Mouse (Mus musculus) liver, embryonic 14.5 days (tissue): Measurements from ENCODE around the gene Sf3b6. TPM values are rescaled to one million over a fixed set of nuclear protein-coding genes. Genes with fewer than 3 reads are reported as not detected.

Experiments
- ATAC-seq: fragments of 200-750 bp; cut with Nextera tagmentation; 2 replicates; pipeline ENCODE4 v1.8.0; 2017; ENCODE audit warnings: moderate number of reproducible peaks, mild to moderate bottlenecking, moderate library complexity; ENCODE audit not compliant: insufficient read depth
- DNase-seq, 3 experiments: peaks; one replicate each; pipeline ENCODE4 v3.0.0-alpha.2; 2012 to 2013; ENCODE audit warnings: low read depth in 3 of 3, low spot score in 3 of 3
- H3K27ac ChIP-seq: fragments of 300-500 bp; sonication (generic); 2 replicates; pipeline ENCODE4 v1.5.1; 2014; ENCODE audit warnings: moderate library complexity, mild to moderate bottlenecking, control low read depth, inconsistent platforms
- H3K27me3 ChIP-seq: fragments of 300-500 bp; sonication (generic); 2 replicates; pipeline ENCODE4 v1.6.1; 2014; ENCODE audit warnings: mild to moderate bottlenecking, low read length, moderate library complexity; ENCODE audit not compliant: control insufficient read depth, insufficient read depth
- H3K36me3 ChIP-seq: fragments of 300-500 bp; sonication (generic); replicated peaks from 2 replicates; pipeline ENCODE4 v1.6.1; 2014; ENCODE audit warnings: low read depth; ENCODE audit not compliant: control insufficient read depth, insufficient read depth
- H3K4me1 ChIP-seq, 2 experiments: fragments of 200-500 bp in 1 of 2; fragments of 300-500 bp in 1 of 2; sonication (generic) in 1 of 2; replicated peaks; 2 replicates each; pipeline ENCODE4 v1.6.1; 2012 to 2014; ENCODE audit warnings: antibody characterized with exemption in 1 of 2, inconsistent platforms in 1 of 2, low read length in 1 of 2; ENCODE audit not compliant: control insufficient read depth in 2 of 2, insufficient read depth in 2 of 2
- H3K4me2 ChIP-seq: fragments of 300-500 bp; sonication (generic); 2 replicates; pipeline ENCODE4 v1.6.1; 2014; ENCODE audit warnings: low read depth, mild to moderate bottlenecking, control low read depth, moderate library complexity
- H3K4me3 ChIP-seq, 2 experiments: fragments of 200-500 bp in 1 of 2; fragments of 300-500 bp in 1 of 2; sonication (generic) in 1 of 2; 2 replicates each; pipeline ENCODE4 v1.5.1; 2012 to 2014; ENCODE audit warnings: low read depth in 2 of 2, low read length in 2 of 2, mild to moderate bottlenecking in 2 of 2, control low read depth in 1 of 2, inconsistent platforms in 1 of 2, moderate library complexity in 1 of 2; ENCODE audit not compliant: insufficient read depth in 1 of 2
- H3K9ac ChIP-seq: fragments of 300-500 bp; sonication (generic); replicated peaks from 2 replicates; pipeline ENCODE4 v1.6.1; 2014; ENCODE audit warnings: mild to moderate bottlenecking, control low read depth, moderate library complexity
- H3K9me3 ChIP-seq: fragments of 300-500 bp; sonication (generic); 2 replicates; pipeline ENCODE4 v1.6.1; 2016; ENCODE audit warnings: low read length, mixed read lengths; ENCODE audit not compliant: control insufficient read depth
- CTCF ChIP-seq: IDR thresholded peaks from 2 replicates; pipeline ENCODE4 v1.5.1; 2016; ENCODE audit warnings: antibody characterized with exemption, low read depth, control low read depth
- EP300 ChIP-seq: IDR thresholded peaks from 2 replicates; pipeline ENCODE4 v1.6.1; 2016; ENCODE audit warnings: antibody characterized with exemption, low read depth
- WGBS: fragments of 180-500 bp; shearing (Covaris S2); extraction: QIAGEN DNeasy Blood & Tissue Kit; methylation state at CpG from one replicate; pipeline ENCODE4 v1.1.7; 2014; ENCODE audit not compliant: insufficient replicate concordance; 5-methylcytosine and 5-hydroxymethylcytosine counted together
- polyA plus RNA-seq, 2 experiments: library from polyadenylated mRNA; depleted of rRNA in 1 of 2; stranded (reverse) in 1 of 2; unstranded in 1 of 2; fragments of >200 nt; fragmentation: Nextera tagmentation in 1 of 2; extraction: Ambion mirVana in 1 of 2; gene quantifications; 2 replicates each; pipeline versions ENCODE4 v1.2.1 to v1.2.3; 2012 to 2014

The Sf3b6 gene
- polyA plus RNA-seq, 2 experiments: 72.6 to 187 TPM

DNA sequence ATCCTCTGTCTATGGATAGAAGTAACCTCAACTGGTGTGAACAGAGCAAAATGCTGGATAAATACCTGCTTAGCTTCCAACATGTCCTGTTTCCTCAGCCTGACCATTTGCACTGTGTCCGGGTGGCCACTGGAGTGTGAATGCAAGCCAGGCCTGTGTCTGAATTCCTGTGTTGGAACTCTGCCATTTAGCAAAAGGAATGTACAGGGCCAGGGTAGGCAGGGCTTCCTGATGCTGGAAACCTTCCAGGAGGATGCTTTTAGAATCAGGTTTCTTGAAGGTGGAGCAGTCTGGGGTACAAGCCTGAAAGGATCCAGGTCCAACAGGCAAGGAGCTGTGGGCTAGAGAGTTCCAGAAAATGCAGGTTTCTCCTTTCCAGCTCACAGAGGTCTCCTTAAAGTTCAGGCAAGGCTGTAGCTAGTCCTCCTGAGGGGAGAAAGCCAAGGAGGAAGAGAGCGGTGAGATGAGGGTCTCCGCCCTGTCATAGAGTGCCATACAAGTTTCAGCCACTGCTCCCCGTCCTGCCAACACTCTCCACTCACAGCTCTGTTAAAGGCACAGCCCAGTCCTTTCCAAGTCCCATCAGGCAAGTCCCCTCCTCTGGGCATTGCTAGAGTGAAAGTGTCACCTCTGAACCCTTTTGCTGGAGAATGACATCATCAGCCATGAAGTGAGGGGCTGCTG is 46.5 kb downstream of the Sf3b6 start:
- H3K36me3 ChIP-seq: peaks cover 84% of the 10 kb centered on the region
- no peak overlapping the region for H3K27ac ChIP-seq
- H3K4me1 ChIP-seq: peaks cover 0 to under 1% of the 10 kb centered on the region in 2 experiments; a peak in 1 of 4 replicates
- no peak for TF ChIP-seq EP300
- no peak for TF ChIP-seq CTCF
- no peak overlapping the region for H3K9ac ChIP-seq
- WGBS: 87% methylated on average over 4 of the region's 4 CpGs
- DNase-seq (no peak), ATAC-seq (no peak)
- no peak overlapping the region for H3K4me2 ChIP-seq
- H3K9me3 ChIP-seq: no peaks in the 10 kb centered on the region
- H3K4me3 ChIP-seq: no peak overlapping the region
- no peaks in the 10 kb centered on the region for H3K27me3 ChIP-seq

DNA sequence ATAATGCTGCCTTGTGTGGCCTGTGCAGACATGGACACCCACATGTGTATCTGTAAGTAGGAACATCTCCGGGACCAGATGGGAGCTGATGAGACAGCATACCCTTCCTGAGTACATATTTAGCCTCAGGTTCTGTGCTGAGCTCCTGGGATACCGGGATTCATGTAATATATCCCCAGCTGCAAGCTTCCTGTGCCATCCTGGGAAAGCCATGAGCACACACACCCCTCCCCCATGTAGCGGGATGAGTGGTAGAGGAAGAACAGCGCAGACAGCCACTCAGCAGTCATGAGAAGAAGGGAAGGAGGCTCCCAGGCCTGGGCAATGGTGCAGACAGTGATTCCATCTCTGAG is 47.0 kb downstream of the Sf3b6 start:
- no peak overlapping the region for H3K4me3 ChIP-seq
- 80% methylated on average over 4 of the region's 4 CpGs for WGBS
- DNase-seq (no peak), ATAC-seq (no peak)
- H3K9me3 ChIP-seq: no peaks in the 10 kb centered on the region
- peaks cover 0 to 2% of the 10 kb centered on the region in 2 experiments; a peak in 1 of 4 replicates for H3K4me1 ChIP-seq
- H3K27me3 ChIP-seq: no peaks in the 10 kb centered on the region
- no peak overlapping the region for H3K4me2 ChIP-seq
- no peak overlapping the region for H3K27ac ChIP-seq
- TF ChIP-seq EP300 (no peak), CTCF (no peak)
- peaks cover 89% of the 10 kb centered on the region for H3K36me3 ChIP-seq
- no peak overlapping the region for H3K9ac ChIP-seq

DNA sequence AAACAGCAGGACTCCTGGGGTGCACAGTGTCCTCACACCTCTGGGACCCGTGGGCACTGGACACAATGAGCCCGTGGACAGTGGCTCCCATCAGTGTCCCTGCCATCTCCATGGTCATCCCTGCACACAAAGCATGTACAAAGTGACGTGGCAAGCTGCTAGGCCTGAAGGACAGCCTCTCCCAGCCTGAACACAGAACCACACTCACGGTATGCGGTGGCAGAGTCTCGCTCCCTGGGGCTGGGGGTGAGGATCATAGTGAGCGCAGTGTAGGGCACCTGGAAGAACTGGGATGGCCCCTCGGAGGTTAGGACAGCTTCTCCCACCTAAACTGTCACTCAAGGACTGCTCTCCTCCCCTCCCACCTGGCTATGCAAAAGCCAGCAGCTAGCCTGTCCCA is 51.6 kb downstream of the Sf3b6 start:
- 79% methylated on average over 8 of the region's 8 CpGs for WGBS
- TF ChIP-seq CTCF (no peak), EP300 (no peak)
- no peak overlapping the region for H3K4me3 ChIP-seq
- peaks cover 6 to 26% of the 10 kb centered on the region in 2 experiments for H3K4me1 ChIP-seq
- no peak for ATAC-seq
- no peaks in the 10 kb centered on the region for H3K9me3 ChIP-seq
- H3K27me3 ChIP-seq: no peaks in the 10 kb centered on the region
- no peak overlapping the region for H3K9ac ChIP-seq
- H3K4me2 ChIP-seq: no peak overlapping the region
- DNase-seq: no peak
- H3K36me3 ChIP-seq: peaks cover 70% of the 10 kb centered on the region
- H3K27ac ChIP-seq: no peak overlapping the region

DNA sequence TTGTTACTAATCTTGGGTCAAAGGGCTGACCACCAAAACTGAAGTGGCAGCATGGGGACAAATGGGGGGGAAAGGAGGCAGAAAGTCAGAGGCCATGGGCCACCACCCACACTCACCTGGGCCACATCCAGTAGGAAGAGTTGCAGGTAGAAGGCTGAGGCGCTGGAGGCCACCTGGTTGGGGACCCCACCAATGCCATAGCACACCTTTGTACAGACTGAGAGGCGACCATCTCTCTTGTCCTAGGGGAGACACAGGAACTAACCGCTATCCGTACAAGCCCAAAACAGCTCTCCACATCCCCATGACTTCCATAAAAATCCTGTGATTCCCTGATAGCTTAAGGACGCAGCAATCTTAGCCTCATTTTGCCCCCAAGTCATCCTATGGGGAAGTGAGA is 53.9 kb downstream of the Sf3b6 start:
- Histone ChIP-seq H3K4me3 (peak overlapping the region; percentile 4 to 92; a peak in 2 of 4 replicates), H3K27ac (peak overlapping the region; percentile 99; the same call in 1 of the 2 replicates), H3K9ac (peak overlapping the region; percentile 100), H3K27me3 (no peaks in the 10 kb centered on the region), H3K4me1 (peaks cover 23 to 43% of the 10 kb centered on the region in 2 experiments), H3K36me3 (peaks cover 47% of the 10 kb centered on the region), H3K9me3 (no peaks in the 10 kb centered on the region), H3K4me2 (peak overlapping the region; percentile 96)
- DNase-seq: no peak
- no peak for TF ChIP-seq EP300
- TF ChIP-seq CTCF: no peak
- WGBS: 87% methylated on average over 5 of the region's 5 CpGs
- no peak for ATAC-seq

DNA sequence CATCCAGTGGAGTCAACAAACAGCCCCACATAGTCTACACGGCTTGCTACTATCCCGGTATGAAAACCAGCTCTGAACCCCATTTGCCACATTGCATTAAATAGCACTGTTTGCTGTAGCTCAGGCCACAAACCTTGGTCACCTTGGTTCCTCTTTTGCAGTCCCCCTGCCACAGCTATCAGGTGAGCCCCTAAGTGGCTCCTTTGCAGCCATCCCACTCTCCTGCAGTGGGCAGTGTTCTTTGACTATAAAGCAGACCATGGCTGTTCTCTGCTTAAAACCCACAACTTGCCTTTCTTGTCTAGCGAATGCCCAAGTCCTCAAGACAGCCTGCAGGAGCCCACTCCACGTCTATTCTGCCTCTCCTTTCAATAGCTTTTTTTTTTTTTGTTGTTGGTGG is 54.9 kb downstream of the Sf3b6 start:
- DNase-seq (peak in 1 of 3 experiments; percentile 36), ATAC-seq (no peak)
- peak overlapping the region; percentile 82 to 92 for H3K4me3 ChIP-seq
- peak overlapping the region; percentile 96 for H3K4me2 ChIP-seq
- no peaks in the 10 kb centered on the region for H3K27me3 ChIP-seq
- WGBS: 37% methylated on average over 4 of the region's 4 CpGs
- H3K4me1 ChIP-seq: peaks cover 23 to 43% of the 10 kb centered on the region in 2 experiments
- TF ChIP-seq EP300 (no peak), CTCF (peak; percentile 65)
- H3K27ac ChIP-seq: peak overlapping the region; percentile 99
- peak overlapping the region; percentile 100 for H3K9ac ChIP-seq
- no peaks in the 10 kb centered on the region for H3K9me3 ChIP-seq
- peaks cover 36% of the 10 kb centered on the region for H3K36me3 ChIP-seq
